Mouse (Mus musculus) stomach, postnatal 0 days (tissue): ENCODE data around the gene 1810055G02Rik. TPM values are rescaled to one million over a fixed set of nuclear protein-coding genes. Genes with fewer than 3 reads are reported as not detected.

ENCODE experiments used
- ATAC-seq: fragments of 200-750 bp; cut with Nextera tagmentation; 2 replicates; pipeline ENCODE4 v1.8.0; 2017; ENCODE audit not compliant: low FRiP score, low TSS enrichment
- DNase-seq: peaks from one replicate; pipeline ENCODE4 v3.0.0-alpha.2; 2016; ENCODE audit warnings: low spot score
- H3K27ac ChIP-seq: fragments of 300-500 bp; sonication (generic); replicated peaks from 2 replicates; pipeline ENCODE4 v1.5.1; 2014; ENCODE audit warnings: mild to moderate bottlenecking, control low read depth
- H3K27me3 ChIP-seq: fragments of 300-500 bp; sonication (generic); 2 replicates; pipeline ENCODE4 v1.6.1; 2014; ENCODE audit warnings: low read length; ENCODE audit not compliant: control insufficient read depth, insufficient read depth
- H3K36me3 ChIP-seq: fragments of 300-500 bp; sonication (generic); 2 replicates; pipeline ENCODE4 v1.6.1; 2014; ENCODE audit warnings: low read length, mixed read lengths; ENCODE audit not compliant: control insufficient read depth, insufficient read depth
- H3K4me1 ChIP-seq: fragments of 300-500 bp; sonication (generic); replicated peaks from 2 replicates; pipeline ENCODE4 v1.6.1; 2014; ENCODE audit warnings: antibody characterized with exemption; ENCODE audit not compliant: control insufficient read depth, insufficient read depth
- H3K4me2 ChIP-seq: fragments of 300-500 bp; sonication (generic); replicated peaks from 2 replicates; pipeline ENCODE4 v1.6.1; 2014; ENCODE audit warnings: low read depth, mild to moderate bottlenecking, control low read depth, moderate library complexity
- H3K4me3 ChIP-seq: fragments of 300-500 bp; sonication (generic); 2 replicates; pipeline ENCODE4 v1.5.1; 2014; ENCODE audit warnings: low read depth, low read length, control low read depth
- H3K9ac ChIP-seq: fragments of 300-500 bp; sonication (generic); 2 replicates; pipeline ENCODE4 v1.6.1; 2014; ENCODE audit warnings: mild to moderate bottlenecking, low read length, control low read depth, mixed read lengths
- H3K9me3 ChIP-seq: fragments of 300-500 bp; sonication (generic); 2 replicates; pipeline ENCODE4 v1.6.1; 2016; ENCODE audit warnings: low read length; ENCODE audit not compliant: control insufficient read depth
- CTCF ChIP-seq: IDR thresholded peaks from 2 replicates; pipeline ENCODE4 v1.5.1; 2016; ENCODE audit warnings: antibody characterized with exemption, low read depth, mild to moderate bottlenecking, moderate library complexity
- EP300 ChIP-seq: optimal IDR thresholded peaks from 2 replicates; pipeline ENCODE3; 2016; ENCODE audit warnings: antibody characterized with exemption
- WGBS: fragments of 180-500 bp; shearing (Covaris S2); extraction: QIAGEN DNeasy Blood & Tissue Kit; methylation state at CpG from one replicate; pipeline ENCODE4 v1.1.7; 2014; 5-methylcytosine and 5-hydroxymethylcytosine counted together
- polyA plus RNA-seq: library from polyadenylated mRNA; unstranded; fragments of >200 nt; fragmentation: Nextera tagmentation; extraction: Ambion mirVana; gene quantifications from 2 replicates; pipeline ENCODE4 v1.2.1, GENCODE M21; 2015

Gene 1810055G02Rik
- polyA plus RNA-seq, 1 experiment from 2014 or later: 18.8 TPM

- no peak for ATAC-seq
- Histone ChIP-seq H3K9me3 (no peaks in the 10 kb centered on the region), H3K4me2 (no peak overlapping the region), H3K27ac (no peak overlapping the region), H3K36me3 (no peaks in the 10 kb centered on the region), H3K27me3 (no peaks in the 10 kb centered on the region), H3K4me1 (no peaks in the 10 kb centered on the region), H3K9ac (no peak overlapping the region), H3K4me3 (no peak overlapping the region)
- no peak for TF ChIP-seq EP300
- TF ChIP-seq CTCF: no peak
- DNase-seq: no peak
- 45% methylated on average over 8 of the region's 8 CpGs for WGBS
Measured at GRCm38 (mm10) chr19:3753738-3754137, 45.6 kb downstream of the 1810055G02Rik start.

DNA sequence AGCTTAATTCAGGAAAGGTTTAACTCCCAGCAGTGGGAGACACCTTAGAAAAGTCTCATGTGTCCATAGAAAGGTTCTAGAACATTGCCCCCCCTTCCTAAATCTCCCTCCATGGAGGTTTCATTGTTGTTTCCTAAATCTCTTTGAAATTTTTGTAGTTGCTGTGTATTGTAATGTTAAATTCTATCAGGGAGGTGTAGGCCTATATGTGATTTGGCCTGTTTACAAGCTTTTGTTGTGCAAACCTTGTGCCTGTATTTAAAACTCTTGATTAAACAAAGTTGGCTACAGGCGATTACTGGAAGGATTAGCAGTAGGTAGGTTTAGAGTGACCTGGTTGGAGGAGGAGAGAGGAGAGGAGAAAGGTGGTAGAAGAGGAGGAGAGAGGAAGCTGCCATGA, 49.8 kb downstream of the 1810055G02Rik start:
- H3K4me2 ChIP-seq: no peak overlapping the region
- no peak for DNase-seq
- H3K27me3 ChIP-seq: no peaks in the 10 kb centered on the region
- H3K27ac ChIP-seq: no peak overlapping the region
- no peak for ATAC-seq
- H3K4me1 ChIP-seq: no peaks in the 10 kb centered on the region
- no peak overlapping the region for H3K4me3 ChIP-seq
- no peaks in the 10 kb centered on the region for H3K36me3 ChIP-seq
- no peaks in the 10 kb centered on the region for H3K9me3 ChIP-seq
- no peak for TF ChIP-seq EP300
- TF ChIP-seq CTCF: no peak
- no peak overlapping the region for H3K9ac ChIP-seq
- 63% methylated on average over 1 of the region's 1 CpGs for WGBS

DNA sequence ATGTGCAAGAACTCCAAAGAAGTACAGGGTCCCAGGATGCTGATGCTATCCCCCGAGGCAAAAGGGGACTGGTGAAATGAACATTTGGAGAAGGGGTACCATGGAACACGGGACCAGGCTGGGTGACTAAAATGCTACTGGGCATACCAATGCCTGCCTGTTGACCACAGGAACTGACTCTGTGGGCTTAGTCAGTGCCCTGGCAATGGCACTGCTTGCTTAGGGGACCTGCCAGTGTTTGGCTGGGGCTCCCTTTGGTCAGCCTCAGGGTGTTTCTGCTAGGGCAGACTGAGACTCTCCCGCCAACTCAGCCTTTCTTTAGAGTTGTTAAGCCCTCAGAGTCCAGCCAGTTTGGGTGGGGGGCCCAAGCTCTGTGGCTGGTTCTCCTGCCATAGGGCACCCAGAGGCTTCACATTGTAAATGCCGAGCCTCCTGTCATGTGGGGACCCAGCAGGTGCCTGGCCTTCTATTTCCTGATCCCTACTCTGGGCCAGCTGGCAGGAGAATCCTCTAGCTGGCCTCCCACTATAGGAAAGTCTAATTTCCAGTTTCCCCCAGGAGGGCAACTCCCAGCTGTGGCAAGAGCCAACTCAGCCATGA, 57.2 kb downstream of the 1810055G02Rik start:
- Histone ChIP-seq H3K36me3 (no peaks in the 10 kb centered on the region), H3K27ac (no peak overlapping the region), H3K9ac (no peak overlapping the region), H3K4me3 (no peak overlapping the region), H3K9me3 (no peaks in the 10 kb centered on the region), H3K4me1 (peaks cover 3% of the 10 kb centered on the region; the same call in 1 of the 2 replicates), H3K27me3 (no peaks in the 10 kb centered on the region), H3K4me2 (no peak overlapping the region)
- no peak for DNase-seq
- TF ChIP-seq EP300 (no peak), CTCF (no peak)
- 77% methylated on average over 4 of the region's 4 CpGs for WGBS
- ATAC-seq: no peak

DNA sequence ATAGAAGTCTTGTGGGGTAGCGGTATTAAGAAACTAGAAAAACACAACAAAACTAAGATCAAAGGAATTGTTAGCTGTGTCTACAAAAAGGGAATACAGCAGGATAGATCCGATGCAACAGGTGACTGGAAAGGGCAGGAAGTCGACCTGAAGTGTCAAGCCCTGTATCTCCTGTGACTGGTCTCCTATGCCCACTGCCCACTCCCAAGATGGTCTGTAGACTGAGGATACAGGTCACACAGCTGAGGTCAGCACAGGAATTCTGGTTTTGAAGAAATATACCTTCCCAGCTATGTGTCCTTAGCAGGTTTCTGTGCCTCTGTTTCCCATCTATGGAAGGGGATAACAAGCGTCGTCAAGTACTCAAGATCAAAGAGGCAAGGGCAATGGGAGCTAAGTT, 58.3 kb downstream of the 1810055G02Rik start:
- peak overlapping the region; percentile 79 for H3K4me2 ChIP-seq
- no peak overlapping the region for H3K27ac ChIP-seq
- no peaks in the 10 kb centered on the region for H3K36me3 ChIP-seq
- DNase-seq: no peak
- H3K9me3 ChIP-seq: no peaks in the 10 kb centered on the region
- H3K9ac ChIP-seq: no peak overlapping the region
- WGBS: 92% methylated on average over 5 of the region's 5 CpGs
- no peak overlapping the region for H3K4me3 ChIP-seq
- no peak for ATAC-seq
- no peaks in the 10 kb centered on the region for H3K27me3 ChIP-seq
- peaks cover 3% of the 10 kb centered on the region; the same call in 1 of the 2 replicates for H3K4me1 ChIP-seq
- TF ChIP-seq EP300: no peak
- TF ChIP-seq CTCF: no peak

GRCm38 (mm10) chr19:3767276-3767780, 59.2 kb downstream of the 1810055G02Rik start, which contains the start of gene Kmt5b:
Kmt5b (plus strand) TSS chr19:3767421.
- H3K27ac ChIP-seq: peak within 1 kb of the TSS; percentile 100
- TF ChIP-seq EP300 (no peak), CTCF (peak; percentile 29; the same call in 1 of the 2 replicates)
- H3K9ac ChIP-seq: peak within 1 kb of the TSS; percentile 100
- H3K27me3 ChIP-seq: no peaks in the 10 kb centered on the region
- WGBS: 0% methylated on average over 39 of the region's 39 CpGs
- H3K4me1 ChIP-seq: peaks cover 3% of the 10 kb centered on the region; the same call in 1 of the 2 replicates
- peak within 1 kb of the TSS; percentile 97 for H3K4me3 ChIP-seq
- DNase-seq (no peak), ATAC-seq (peak; percentile 15)
- H3K4me2 ChIP-seq: peak within 1 kb of the TSS; percentile 79
- no peaks in the 10 kb centered on the region for H3K9me3 ChIP-seq
- H3K36me3 ChIP-seq: no peaks in the 10 kb centered on the region

Other genes with a start within 250 kb of the 1810055G02Rik start
- gene Ppp6r3, start 132.5 kb upstream of the 1810055G02Rik start, polyA plus RNA-seq: 18.6 and 20.5 TPM in 2 replicates
- 2.6 and 2.7 TPM in 2 replicates for gene Lrp5, start 21.7 kb upstream of the 1810055G02Rik start, polyA plus RNA-seq
- gene Kmt5b, start 59.1 kb downstream of the 1810055G02Rik start, polyA plus RNA-seq: 11.6 and 12.4 TPM in 2 replicates
- 21.2 and 24.2 TPM in 2 replicates for gene Chka, start 143.5 kb downstream of the 1810055G02Rik start, polyA plus RNA-seq
- 17.4 and 21.8 TPM in 2 replicates for gene Tcirg1, start 198.8 kb downstream of the 1810055G02Rik start, polyA plus RNA-seq
- 277 and 284 TPM in 2 replicates for gene Ndufs8, start 204.5 kb downstream of the 1810055G02Rik start, polyA plus RNA-seq
- 1.8 and 2.2 TPM in 2 replicates for gene Aldh3b1, start 221.5 kb downstream of the 1810055G02Rik start, polyA plus RNA-seq
- 17.4 and 19.7 TPM in 2 replicates for gene Unc93b1, start 226.9 kb downstream of the 1810055G02Rik start, polyA plus RNA-seq